Comparison of ENCODE assay signal across 12 mouse cellular contexts in genomic region chr2:124971826-124972749, GRCm38 (mm10).
DNase-seq lines count a peak whose midpoint lies in the region; ATAC-seq and TF ChIP-seq lines count a peak whose summit lies in the region.
"Had no signal": no experiment of that assay in that cellular context is flagged by ENCODE, and none has a peak within 500 bp of the region (broad histone marks: within the 10 kb centered on the region; RNA-seq: fewer than 3 reads in every experiment).

No protein-coding gene starts in this region.

- H3K27ac ChIP-seq in embryonic facial prominence, embryonic 13.5 days = 0 out of 2 replicates have a peak overlapping the region, but pooled peaks have one; percentile 11
- no peak overlapping the region for H3K27ac ChIP-seq in midbrain, postnatal 0 days (ENCODE audit: low read depth, low read length)
- no peak overlapping the region for H3K27ac ChIP-seq in gastrocnemius, adult 2 months
- no peak overlapping the region for H3K27ac ChIP-seq in heart, adult 2 months
- H3K27ac ChIP-seq: liver, embryonic 12.5 days had no signal

- no peaks in the 10 kb centered on the region for H3K9me3 ChIP-seq in embryonic facial prominence, embryonic 13.5 days
- no peaks in the 10 kb centered on the region for H3K9me3 ChIP-seq in midbrain, postnatal 0 days (ENCODE audit: low read length)
- H3K9me3 ChIP-seq: liver, embryonic 12.5 days had no signal

- no peaks in the 10 kb centered on the region for H3K27me3 ChIP-seq in embryonic facial prominence, embryonic 13.5 days
- no peaks in the 10 kb centered on the region for H3K27me3 ChIP-seq in midbrain, postnatal 0 days (ENCODE audit: insufficient read depth, low read length)
- no peaks in the 10 kb centered on the region for H3K27me3 ChIP-seq in heart, adult 2 months (ENCODE audit: control insufficient read depth, insufficient read depth, low read length)
- H3K27me3 ChIP-seq: liver, embryonic 12.5 days had no signal

- WGBS in embryonic facial prominence, embryonic 13.5 days = 27% methylated on average over 17 of the region's 17 CpGs
- 20% methylated on average over 17 of the region's 17 CpGs for WGBS in midbrain, postnatal 0 days
- 63% methylated on average over 17 of the region's 17 CpGs for WGBS in heart, adult 2 months

- TF ChIP-seq POLR2A in heart, adult 2 months (IDR thresholded peaks at IDR 0.05; ENCODE audit: insufficient read depth, low read depth, low read length) = no peak

- no peak for ATAC-seq in embryonic facial prominence, embryonic 13.5 days (ENCODE audit: insufficient number of reproducible peaks, insufficient read depth, low FRiP score, low TSS enrichment, low read depth)
- ATAC-seq in midbrain, postnatal 0 days (ENCODE audit: low FRiP score) = no peak
- ATAC-seq: liver, embryonic 12.5 days had no signal

- DNase-seq in heart, adult 11 months = peak; percentile 72
- no peak for DNase-seq in heart, adult 18-20 months
- peak; percentile 55 for DNase-seq in kidney, adult 9 months
- peak; percentile 15 for DNase-seq in midbrain, postnatal 0 days (ENCODE audit: low spot score)
- no peak for DNase-seq in gastrocnemius, adult 2 months
- DNase-seq in heart, adult 2 months = no peak
- DNase-seq in cerebellum, adult 18-20 months = no peak
- DNase-seq: adrenal gland, postnatal 36 days; cerebellum, adult 2 months; lung, postnatal 14 days had no signal

- H3K4me1 ChIP-seq in embryonic facial prominence, embryonic 13.5 days = peaks cover 9% of the 10 kb centered on the region
- no peaks in the 10 kb centered on the region for H3K4me1 ChIP-seq in midbrain, postnatal 0 days (ENCODE audit: insufficient read depth, low read length)
- H3K4me1 ChIP-seq in heart, adult 2 months (ENCODE audit: control insufficient read depth, insufficient read depth, low read length) = no peaks in the 10 kb centered on the region
- H3K4me1 ChIP-seq: liver, embryonic 12.5 days had no signal

- no peak for TF ChIP-seq EP300 in heart, adult 2 months (IDR thresholded peaks at IDR 0.05; ENCODE audit: insufficient read depth, low read depth, low read length)

- intact Hi-C loops in gastrocnemius, adult 2 months (cut with DNase I) = no loop called here
- intact Hi-C loops in heart, adult 2 months (cut with DNase I) = no loop called here

- H3K4me2 ChIP-seq in embryonic facial prominence, embryonic 13.5 days = peak overlapping the region; percentile 34
- no peak overlapping the region for H3K4me2 ChIP-seq in midbrain, postnatal 0 days (ENCODE audit: low read depth, low read length, poor library complexity, severe bottlenecking)
- H3K4me2 ChIP-seq: liver, embryonic 12.5 days had no signal

- no peaks in the 10 kb centered on the region for H3K36me3 ChIP-seq in embryonic facial prominence, embryonic 13.5 days
- no peaks in the 10 kb centered on the region for H3K36me3 ChIP-seq in midbrain, postnatal 0 days (ENCODE audit: insufficient read depth, low read length)
- H3K36me3 ChIP-seq in heart, adult 2 months (ENCODE audit: control insufficient read depth, insufficient read depth, low read length) = no peaks in the 10 kb centered on the region
- H3K36me3 ChIP-seq: liver, embryonic 12.5 days had no signal

- H3K79me2 ChIP-seq in heart, adult 2 months (replicated peaks; ENCODE audit: control insufficient read depth, insufficient read depth, low read length) = no peaks in the 10 kb centered on the region

- H3K9ac ChIP-seq in embryonic facial prominence, embryonic 13.5 days = 0 out of 2 replicates have a peak overlapping the region, but pooled peaks have one; percentile 32
- no peak overlapping the region for H3K9ac ChIP-seq in midbrain, postnatal 0 days (replicated peaks; ENCODE audit: low read length, poor library complexity, severe bottlenecking)
- H3K9ac ChIP-seq in heart, adult 2 months (ENCODE audit: low read depth, low read length) = no peak overlapping the region
- H3K9ac ChIP-seq: liver, embryonic 12.5 days had no signal

- no peak overlapping the region for H3K4me3 ChIP-seq in embryonic facial prominence, embryonic 13.5 days
- H3K4me3 ChIP-seq in midbrain, postnatal 0 days (ENCODE audit: low read depth, low read length) = no peak overlapping the region
- H3K4me3 ChIP-seq in gastrocnemius, adult 2 months = no peak overlapping the region
- H3K4me3 ChIP-seq in heart, adult 2 months = no peak overlapping the region
- H3K4me3 ChIP-seq: liver, embryonic 12.5 days had no signal

- TF ChIP-seq CTCF in midbrain, postnatal 0 days (IDR thresholded peaks at IDR 0.05) = no peak
- no peak for TF ChIP-seq CTCF in gastrocnemius, adult 2 months (IDR thresholded peaks at IDR 0.05)
- no peak for TF ChIP-seq CTCF in heart, adult 2 months (IDR thresholded peaks at IDR 0.05)

Comparison
In these comparisons a context has a peak if more than half of its experiments do, and no peak if none do; other contexts are left out.
1. DNase-seq: peak in heart, adult 11 months (single experiment), kidney, adult 9 months (single experiment) and midbrain, postnatal 0 days (single experiment); none in heart, adult 18-20 months (0 of 2), gastrocnemius, adult 2 months (single experiment), heart, adult 2 months (0 of 2) and cerebellum, adult 18-20 months (0 of 2).